Mouse (Mus musculus): Measurements from ENCODE around the gene 1110051M20Rik. TPM values are rescaled to one million over a fixed set of nuclear protein-coding genes. Genes with fewer than 3 reads are reported as not detected.

Gene 1110051M20Rik
- polyA plus RNA-seq, 1 experiment from 2014 or later = 66.9 TPM

- H3K9me3 ChIP-seq = no peaks in the 10 kb centered on the region
- no peak overlapping the region for H3K27ac ChIP-seq
- no peak overlapping the region for H3K4me3 ChIP-seq
- 85% methylated on average over 5 of the region's 5 CpGs for WGBS
- no peak overlapping the region for H3K9ac ChIP-seq
- no peaks in the 10 kb centered on the region for H3K36me3 ChIP-seq
- no peaks in the 10 kb centered on the region for H3K27me3 ChIP-seq
- ATAC-seq (ENCODE audit: insufficient number of reproducible peaks, insufficient read depth, low FRiP score, low TSS enrichment, low read depth) = no peak
- peaks cover 16% of the 10 kb centered on the region for H3K4me1 ChIP-seq
- H3K4me2 ChIP-seq = no peak overlapping the region
These were observed 148.6 kb downstream of the 1110051M20Rik start for GRCm38 (mm10) chr2:91295895-91296294.

- Histone ChIP-seq H3K9me3 (no peaks in the 10 kb centered on the region), H3K4me1 (peaks cover 17% of the 10 kb centered on the region), H3K27me3 (no peaks in the 10 kb centered on the region), H3K27ac (no peak overlapping the region), H3K4me3 (no peak overlapping the region), H3K9ac (no peak overlapping the region), H3K36me3 (no peaks in the 10 kb centered on the region), H3K4me2 (no peak overlapping the region)
- 88% methylated on average over 3 of the region's 3 CpGs for WGBS
- ATAC-seq (ENCODE audit: insufficient number of reproducible peaks, insufficient read depth, low FRiP score, low TSS enrichment, low read depth) = no peak
These were observed 150.3 kb downstream of the 1110051M20Rik start for GRCm38 (mm10) chr2:91294226-91294625.

- H3K4me2 ChIP-seq = no peak overlapping the region
- H3K27ac ChIP-seq = peak overlapping the region; percentile 71
- H3K9me3 ChIP-seq = no peaks in the 10 kb centered on the region
- no peaks in the 10 kb centered on the region for H3K36me3 ChIP-seq
- 37% methylated on average over 12 of the region's 12 CpGs for WGBS
- ATAC-seq (ENCODE audit: insufficient number of reproducible peaks, insufficient read depth, low FRiP score, low TSS enrichment, low read depth) = peak; percentile 68
- no peaks in the 10 kb centered on the region for H3K27me3 ChIP-seq
- H3K4me3 ChIP-seq = no peak overlapping the region
- peaks cover 14% of the 10 kb centered on the region for H3K4me1 ChIP-seq
- H3K9ac ChIP-seq = no peak overlapping the region
These were observed 153.1 kb downstream of the 1110051M20Rik start for GRCm38 (mm10) chr2:91291197-91292007.

GRCm38 (mm10) chr2:91287563-91287962, 156.9 kb downstream of the 1110051M20Rik start:
- Histone ChIP-seq H3K27me3 (no peaks in the 10 kb centered on the region), H3K36me3 (no peaks in the 10 kb centered on the region), H3K4me1 (peaks cover 25% of the 10 kb centered on the region), H3K4me3 (no peak overlapping the region), H3K4me2 (no peak overlapping the region), H3K9ac (no peak overlapping the region), H3K9me3 (no peaks in the 10 kb centered on the region), H3K27ac (no peak overlapping the region)
- no peak for ATAC-seq (ENCODE audit: insufficient number of reproducible peaks, insufficient read depth, low FRiP score, low TSS enrichment, low read depth)
- WGBS = 52% methylated on average over 6 of the region's 6 CpGs

GRCm38 (mm10) chr2:91285885-91286505, 158.5 kb downstream of the 1110051M20Rik start:
- Histone ChIP-seq H3K9ac (no peak overlapping the region), H3K4me3 (no peak overlapping the region), H3K9me3 (no peaks in the 10 kb centered on the region), H3K27me3 (no peaks in the 10 kb centered on the region), H3K36me3 (no peaks in the 10 kb centered on the region), H3K27ac (no peak overlapping the region), H3K4me1 (peaks cover 27% of the 10 kb centered on the region), H3K4me2 (no peak overlapping the region)
- ATAC-seq (ENCODE audit: insufficient number of reproducible peaks, insufficient read depth, low FRiP score, low TSS enrichment, low read depth) = no peak
- WGBS = 13% methylated on average over 7 of the region's 7 CpGs

GRCm38 (mm10) chr2:91284375-91285199, 159.9 kb downstream of the 1110051M20Rik start:
- Histone ChIP-seq H3K27me3 (no peaks in the 10 kb centered on the region), H3K27ac (peak overlapping the region; percentile 12; the same call in 1 of the 2 replicates), H3K9ac (no peak overlapping the region), H3K4me1 (peaks cover 24% of the 10 kb centered on the region), H3K36me3 (no peaks in the 10 kb centered on the region), H3K4me2 (no peak overlapping the region), H3K9me3 (no peaks in the 10 kb centered on the region), H3K4me3 (no peak overlapping the region)
- 74% methylated on average over 13 of the region's 13 CpGs for WGBS
- ATAC-seq (ENCODE audit: insufficient number of reproducible peaks, insufficient read depth, low FRiP score, low TSS enrichment, low read depth) = no peak

- Histone ChIP-seq H3K4me1 (peaks cover 24% of the 10 kb centered on the region), H3K4me3 (no peak overlapping the region), H3K27ac (0 out of 2 replicates have a peak overlapping the region, but pooled peaks have one; percentile 12), H3K9me3 (no peaks in the 10 kb centered on the region), H3K36me3 (no peaks in the 10 kb centered on the region), H3K4me2 (no peak overlapping the region), H3K9ac (no peak overlapping the region), H3K27me3 (no peaks in the 10 kb centered on the region)
- WGBS = 77% methylated on average over 3 of the region's 3 CpGs
- ATAC-seq (ENCODE audit: insufficient number of reproducible peaks, insufficient read depth, low FRiP score, low TSS enrichment, low read depth) = no peak
These were observed 160.5 kb downstream of the 1110051M20Rik start for GRCm38 (mm10) chr2:91283972-91284371.

- Histone ChIP-seq H3K4me1 (peaks cover 24% of the 10 kb centered on the region), H3K4me3 (no peak overlapping the region), H3K9me3 (no peaks in the 10 kb centered on the region), H3K27ac (peak overlapping the region; percentile 39; the same call in 1 of the 2 replicates), H3K36me3 (peaks cover 24% of the 10 kb centered on the region), H3K4me2 (no peak overlapping the region), H3K27me3 (no peaks in the 10 kb centered on the region), H3K9ac (no peak overlapping the region)
- WGBS = 31% methylated on average over 5 of the region's 5 CpGs
- peak; percentile 29; the same call in 1 of the 2 replicates for ATAC-seq (ENCODE audit: insufficient number of reproducible peaks, insufficient read depth, low FRiP score, low TSS enrichment, low read depth)
These were observed 163.1 kb downstream of the 1110051M20Rik start for GRCm38 (mm10) chr2:91281366-91281765.

- H3K36me3 ChIP-seq = peaks cover 44% of the 10 kb centered on the region
- peaks cover 19% of the 10 kb centered on the region for H3K4me1 ChIP-seq
- ATAC-seq (ENCODE audit: insufficient number of reproducible peaks, insufficient read depth, low FRiP score, low TSS enrichment, low read depth) = no peak
- no peak overlapping the region for H3K4me3 ChIP-seq
- H3K9me3 ChIP-seq = no peaks in the 10 kb centered on the region
- no peak overlapping the region for H3K27ac ChIP-seq
- no peak overlapping the region for H3K4me2 ChIP-seq
- H3K27me3 ChIP-seq = no peaks in the 10 kb centered on the region
- 76% methylated on average over 2 of the region's 2 CpGs for WGBS
- no peak overlapping the region for H3K9ac ChIP-seq
These were observed 165.1 kb downstream of the 1110051M20Rik start for GRCm38 (mm10) chr2:91279372-91279755.

- Histone ChIP-seq H3K36me3 (peaks cover 49% of the 10 kb centered on the region), H3K4me1 (peaks cover 18% of the 10 kb centered on the region), H3K9me3 (no peaks in the 10 kb centered on the region), H3K27me3 (no peaks in the 10 kb centered on the region), H3K9ac (no peak overlapping the region), H3K27ac (no peak overlapping the region; the same call in 1 of the 2 replicates), H3K4me2 (no peak overlapping the region), H3K4me3 (no peak overlapping the region)
- ATAC-seq (ENCODE audit: insufficient number of reproducible peaks, insufficient read depth, low FRiP score, low TSS enrichment, low read depth) = no peak
- 33% methylated on average over 10 of the region's 10 CpGs for WGBS
These were observed 165.6 kb downstream of the 1110051M20Rik start for GRCm38 (mm10) chr2:91278749-91279371.

- H3K27me3 ChIP-seq = no peaks in the 10 kb centered on the region
- no peaks in the 10 kb centered on the region for H3K9me3 ChIP-seq
- peaks cover 9% of the 10 kb centered on the region for H3K4me1 ChIP-seq
- 93% methylated on average over 8 of the region's 8 CpGs for WGBS
- H3K4me2 ChIP-seq = no peak overlapping the region
- peaks cover 76% of the 10 kb centered on the region for H3K36me3 ChIP-seq
- H3K27ac ChIP-seq = no peak overlapping the region
- no peak overlapping the region for H3K9ac ChIP-seq
- ATAC-seq (ENCODE audit: insufficient number of reproducible peaks, insufficient read depth, low FRiP score, low TSS enrichment, low read depth) = no peak
- H3K4me3 ChIP-seq = no peak overlapping the region
These were observed 174.8 kb downstream of the 1110051M20Rik start for GRCm38 (mm10) chr2:91269687-91270133.
